19 mouse cellular contexts compared by ENCODE assay signal in genomic region chr7:142335151-142335550, GRCm38 (mm10). TPM values are rescaled to one million over a fixed set of nuclear protein-coding genes. Genes with fewer than 3 reads are reported as not detected.
A peak's percentile ranks its signal among the peaks of the same experiment; 100 is the strongest.
DNase-seq lines count a peak whose midpoint lies in the region; ATAC-seq and TF ChIP-seq lines count a peak whose summit lies in the region.
"Had no signal": no experiment of that assay in that cellular context is flagged by ENCODE, and none has a peak within 500 bp of the region (broad histone marks: within the 10 kb centered on the region; RNA-seq: fewer than 3 reads in every experiment).

No protein-coding gene starts in this region.

- H3K4me2 ChIP-seq in forebrain, embryonic 13.5 days, result no peak overlapping the region
- no peak overlapping the region for H3K4me2 ChIP-seq in forebrain, embryonic 12.5 days
- no peak overlapping the region for H3K4me2 ChIP-seq in liver, embryonic 13.5 days
- H3K4me2 ChIP-seq in liver, postnatal 0 days (ENCODE audit: low read depth, low read length), result no peak overlapping the region
- H3K4me2 ChIP-seq: neural tube, embryonic 12.5 days had no signal

- 76% methylated on average over 8 of the region's 8 CpGs for WGBS in forebrain, embryonic 13.5 days
- 84% methylated on average over 8 of the region's 8 CpGs for WGBS in forebrain, embryonic 12.5 days
- 80% methylated on average over 8 of the region's 8 CpGs for WGBS in liver, embryonic 13.5 days (ENCODE audit: insufficient replicate concordance)
- 85% methylated on average over 8 of the region's 8 CpGs for WGBS in liver, postnatal 0 days (ENCODE audit: insufficient replicate concordance)

- no peaks in the 10 kb centered on the region for H3K4me1 ChIP-seq in forebrain, embryonic 13.5 days
- H3K4me1 ChIP-seq in forebrain, embryonic 12.5 days, result no peaks in the 10 kb centered on the region
- peaks cover 36% of the 10 kb centered on the region for H3K4me1 ChIP-seq in liver, embryonic 13.5 days (replicated peaks)
- peaks cover 11% of the 10 kb centered on the region for H3K4me1 ChIP-seq in liver, postnatal 0 days (ENCODE audit: insufficient read depth)
- H3K4me1 ChIP-seq: neural tube, embryonic 12.5 days had no signal

- no peak overlapping the region for H3K4me3 ChIP-seq in forebrain, embryonic 13.5 days
- H3K4me3 ChIP-seq in forebrain, embryonic 12.5 days (replicated peaks), result no peak overlapping the region
- H3K4me3 ChIP-seq in liver, embryonic 13.5 days (replicated peaks), result no peak overlapping the region
- H3K4me3 ChIP-seq in liver, postnatal 0 days (ENCODE audit: low read depth, low read length), result no peak overlapping the region
- H3K4me3 ChIP-seq: layer of hippocampus, adult 2 months; neural tube, embryonic 12.5 days had no signal

- H3K36me3 ChIP-seq in forebrain, embryonic 13.5 days (ENCODE audit: poor library complexity, severe bottlenecking), result no peaks in the 10 kb centered on the region
- no peaks in the 10 kb centered on the region for H3K36me3 ChIP-seq in forebrain, embryonic 12.5 days (replicated peaks)
- no peaks in the 10 kb centered on the region for H3K36me3 ChIP-seq in liver, embryonic 13.5 days
- H3K36me3 ChIP-seq in liver, postnatal 0 days (replicated peaks; ENCODE audit: insufficient read depth, low read length), result no peaks in the 10 kb centered on the region
- H3K36me3 ChIP-seq: neural tube, embryonic 12.5 days had no signal

- H3K9me3 ChIP-seq in forebrain, embryonic 13.5 days (replicated peaks), result no peaks in the 10 kb centered on the region
- H3K9me3 ChIP-seq in forebrain, embryonic 12.5 days, result no peaks in the 10 kb centered on the region
- no peaks in the 10 kb centered on the region for H3K9me3 ChIP-seq in liver, embryonic 13.5 days (replicated peaks)
- no peaks in the 10 kb centered on the region for H3K9me3 ChIP-seq in liver, postnatal 0 days (ENCODE audit: low read length)
- H3K9me3 ChIP-seq: neural tube, embryonic 12.5 days had no signal

- ATAC-seq in forebrain, embryonic 13.5 days, result peak; percentile 41; the same call in 1 of the 2 replicates
- ATAC-seq in forebrain, embryonic 12.5 days (ENCODE audit: low FRiP score), result no peak
- no peak for ATAC-seq in liver, embryonic 13.5 days (ENCODE audit: low read depth)
- no peak for ATAC-seq in liver, postnatal 0 days
- no peak for ATAC-seq in CD4-positive, CD25-positive, alpha-beta regulatory T cell, adult 4 months

- no peaks in the 10 kb centered on the region for H3K27me3 ChIP-seq in forebrain, embryonic 13.5 days
- peaks cover 8% of the 10 kb centered on the region for H3K27me3 ChIP-seq in forebrain, embryonic 12.5 days
- H3K27me3 ChIP-seq in liver, embryonic 13.5 days, result no peaks in the 10 kb centered on the region
- H3K27me3 ChIP-seq in liver, postnatal 0 days (ENCODE audit: insufficient read depth, low read length), result no peaks in the 10 kb centered on the region
- H3K27me3 ChIP-seq: neural tube, embryonic 12.5 days had no signal

- no peak overlapping the region for H3K9ac ChIP-seq in forebrain, embryonic 13.5 days
- H3K9ac ChIP-seq in forebrain, embryonic 12.5 days, result no peak overlapping the region
- H3K9ac ChIP-seq in liver, embryonic 13.5 days, result peak overlapping the region; percentile 17; the same call in 1 of the 2 replicates
- H3K9ac ChIP-seq in liver, postnatal 0 days (replicated peaks), result no peak overlapping the region
- H3K9ac ChIP-seq: neural tube, embryonic 12.5 days had no signal

- TF ChIP-seq EP300 in liver, postnatal 0 days (IDR thresholded peaks at IDR 0.05; ENCODE audit: low read depth), result no peak

- no peak for DNase-seq in liver, embryonic 13.5 days
- no peak for DNase-seq in liver, postnatal 0 days
- peak; percentile 53 for DNase-seq in brain, embryonic 14.5 days (ENCODE audit: low read depth)
- DNase-seq in cerebellum, postnatal 25 days, result peak; percentile 84 to 91
- DNase-seq in heart, adult 8-10 months (ENCODE audit: low spot score), result no peak
- DNase-seq: heart, postnatal 14 days; kidney, adult 18-20 months; lung, adult 18-20 months had no signal

- TF ChIP-seq POLR2A in brain, embryonic 14.5 days (IDR thresholded peaks at IDR 0.05; ENCODE audit: borderline replicate concordance, extremely low read depth, insufficient read depth, insufficient read length, poor library complexity, severe bottlenecking), result no peak

- TF ChIP-seq CTCF in liver, postnatal 0 days (IDR thresholded peaks at IDR 0.05; ENCODE audit: low read depth), result no peak
- no peak for TF ChIP-seq CTCF in brain, embryonic 14.5 days (IDR thresholded peaks at IDR 0.05; ENCODE audit: borderline replicate concordance, extremely low read depth, insufficient read depth, insufficient read length)

- no peak overlapping the region for H3K27ac ChIP-seq in forebrain, embryonic 13.5 days
- no peak overlapping the region for H3K27ac ChIP-seq in forebrain, embryonic 12.5 days
- no peak overlapping the region for H3K27ac ChIP-seq in liver, embryonic 13.5 days
- H3K27ac ChIP-seq in liver, postnatal 0 days (ENCODE audit: low read depth), result no peak overlapping the region
- H3K27ac ChIP-seq: layer of hippocampus, adult 2 months; neural tube, embryonic 12.5 days had no signal

RNA-seq across cellular contexts. Expression of gene Krtap5-4, which starts 31.8 kb away (rescaled TPM):
- not detected in 2 replicates for polyA plus RNA-seq in forebrain, embryonic 13.5 days (2015; fragmentation: Nextera tagmentation; extraction: Ambion mirVana)
- polyA plus RNA-seq in forebrain, embryonic 12.5 days (2016; fragmentation: Nextera tagmentation; extraction: Ambion mirVana), result not detected in 2 replicates
- not detected in 2 replicates for polyA plus RNA-seq in liver, embryonic 13.5 days (2015; fragmentation: Nextera tagmentation; extraction: Ambion mirVana)
- polyA plus RNA-seq in liver, postnatal 0 days (2015; fragmentation: Nextera tagmentation; extraction: Ambion mirVana), result not detected in 2 replicates
- not detected in 2 replicates for polyA plus RNA-seq in brain, embryonic 14.5 days (2012; rRNA removed)
- not detected for polyA plus RNA-seq in CD4-positive, CD25-positive, alpha-beta regulatory T cell, adult 4 months (2017; shearing (Covaris generic))
- total RNA-seq in heart, adult 8-10 months (2022), result not detected
- total RNA-seq: adrenal gland, postnatal 4 days; ES-E14; heart, postnatal 14 days; layer of hippocampus, adult 2 months; megakaryocyte, adult 5-6 weeks had no signal
- polyA plus RNA-seq: gonadal fat pad, adult 2 months; limb, embryonic 11.5 days; neural tube, embryonic 12.5 days; stomach, embryonic 16.5 days had no signal

RNA-seq across cellular contexts. Expression of gene Krtap5-1, which starts 38.2 kb away (rescaled TPM):
- polyA plus RNA-seq in forebrain, embryonic 13.5 days (2015; fragmentation: Nextera tagmentation; extraction: Ambion mirVana), result not detected in 2 replicates
- polyA plus RNA-seq in forebrain, embryonic 12.5 days (2016; fragmentation: Nextera tagmentation; extraction: Ambion mirVana), result not detected in 2 replicates
- polyA plus RNA-seq in liver, embryonic 13.5 days (2015; fragmentation: Nextera tagmentation; extraction: Ambion mirVana), result not detected in 2 replicates
- polyA plus RNA-seq in liver, postnatal 0 days (2015; fragmentation: Nextera tagmentation; extraction: Ambion mirVana), result not detected in 2 replicates
- not detected in 2 replicates for polyA plus RNA-seq in brain, embryonic 14.5 days (2012; rRNA removed)
- polyA plus RNA-seq in CD4-positive, CD25-positive, alpha-beta regulatory T cell, adult 4 months (2017; shearing (Covaris generic)), result not detected
- not detected for total RNA-seq in heart, adult 8-10 months (2022)
- total RNA-seq: adrenal gland, postnatal 4 days; ES-E14; heart, postnatal 14 days; layer of hippocampus, adult 2 months; megakaryocyte, adult 5-6 weeks had no signal
- polyA plus RNA-seq: gonadal fat pad, adult 2 months; limb, embryonic 11.5 days; neural tube, embryonic 12.5 days; stomach, embryonic 16.5 days had no signal

RNA-seq across cellular contexts. Expression of gene Ifitm10, which starts 38.4 kb away (rescaled TPM):
- polyA plus RNA-seq in forebrain, embryonic 13.5 days (2015; fragmentation: Nextera tagmentation; extraction: Ambion mirVana), result 0.96 and 1.1 TPM in 2 replicates
- polyA plus RNA-seq in forebrain, embryonic 12.5 days (2016; fragmentation: Nextera tagmentation; extraction: Ambion mirVana), result 0.34 and 0.45 TPM in 2 replicates
- 1.5 and 1.8 TPM in 2 replicates for polyA plus RNA-seq in liver, embryonic 13.5 days (2015; fragmentation: Nextera tagmentation; extraction: Ambion mirVana)
- 2.1 and 2.2 TPM in 2 replicates for polyA plus RNA-seq in liver, postnatal 0 days (2015; fragmentation: Nextera tagmentation; extraction: Ambion mirVana)
- polyA plus RNA-seq in brain, embryonic 14.5 days (2012; rRNA removed), result 2.8 and 2.9 TPM in 2 replicates
- under 1 TPM in 1 of 2 experiments, not detected in 1; 0.91 TPM for polyA plus RNA-seq in CD4-positive, CD25-positive, alpha-beta regulatory T cell, adult 4 months (2017; shearing (Covaris generic))
- 1 to 10 TPM; 2.4 to 4.7 (median 3.4) TPM for total RNA-seq in heart, adult 8-10 months (2022)

RNA-seq across cellular contexts. Expression of gene Gm49369, which starts 47.3 kb away (rescaled TPM):
- 1.5 TPM in 1 of 2 replicates, not detected in the other for polyA plus RNA-seq in forebrain, embryonic 13.5 days (2015; fragmentation: Nextera tagmentation; extraction: Ambion mirVana)
- 0.60 and 0.91 TPM in 2 replicates for polyA plus RNA-seq in forebrain, embryonic 12.5 days (2016; fragmentation: Nextera tagmentation; extraction: Ambion mirVana)
- polyA plus RNA-seq in liver, embryonic 13.5 days (2015; fragmentation: Nextera tagmentation; extraction: Ambion mirVana), result 0.61 TPM in 1 of 2 replicates, not detected in the other
- not detected in 2 replicates for polyA plus RNA-seq in liver, postnatal 0 days (2015; fragmentation: Nextera tagmentation; extraction: Ambion mirVana)
- polyA plus RNA-seq in brain, embryonic 14.5 days (2012; rRNA removed), result 0.12 and 0.14 TPM in 2 replicates
- polyA plus RNA-seq in CD4-positive, CD25-positive, alpha-beta regulatory T cell, adult 4 months (2017; shearing (Covaris generic)), result not detected
- total RNA-seq in heart, adult 8-10 months (2022), result 10 to 100 TPM in 1 of 4 experiments, 1 to 10 TPM in 2, under 1 TPM in 1; 0.63 to 14.1 (median 6.3) TPM
- polyA plus RNA-seq: stomach, embryonic 16.5 days had no signal

RNA-seq across cellular contexts. Expression of gene Ctsd, which starts 52.7 kb away (rescaled TPM):
- 145 and 166 TPM in 2 replicates for polyA plus RNA-seq in forebrain, embryonic 13.5 days (2015; fragmentation: Nextera tagmentation; extraction: Ambion mirVana)
- 132 TPM in 2 replicates for polyA plus RNA-seq in forebrain, embryonic 12.5 days (2016; fragmentation: Nextera tagmentation; extraction: Ambion mirVana)
- 297 and 306 TPM in 2 replicates for polyA plus RNA-seq in liver, embryonic 13.5 days (2015; fragmentation: Nextera tagmentation; extraction: Ambion mirVana)
- 311 and 324 TPM in 2 replicates for polyA plus RNA-seq in liver, postnatal 0 days (2015; fragmentation: Nextera tagmentation; extraction: Ambion mirVana)
- polyA plus RNA-seq in brain, embryonic 14.5 days (2012; rRNA removed), result 186 and 216 TPM in 2 replicates
- polyA plus RNA-seq in CD4-positive, CD25-positive, alpha-beta regulatory T cell, adult 4 months (2017; shearing (Covaris generic)), result 100 to 1,000 TPM; 277 to 325 TPM
- 1,000 to 10,000 TPM; 1,038 to 1,126 (median 1,089) TPM for total RNA-seq in heart, adult 8-10 months (2022)

Comparison
In these comparisons a context has a peak if more than half of its experiments do, and no peak if none do; other contexts are left out.
1. DNase-seq: peak in brain, embryonic 14.5 days (single experiment) and cerebellum, postnatal 25 days (2 of 2); none in liver, embryonic 13.5 days (single experiment), liver, postnatal 0 days (single experiment) and heart, adult 8-10 months (single experiment).